Mouse (Mus musculus) heart, postnatal 36 days (tissue): Measurements from ENCODE around the gene Ccdc15. TPM values are rescaled to one million over a fixed set of nuclear protein-coding genes. Genes with fewer than 3 reads are reported as not detected.

Experiments
- DNase-seq, 2 experiments: peaks; one replicate each; pipeline ENCODE4 v3.0.0; 2021 to 2022
- intact Hi-C: fragments of 180-260 bp; cut with DNase I; formaldehyde crosslinking; loops from one replicate; pipeline ENCODE4 v1.15.1; 2025
- total RNA-seq, 2 experiments: library from RNA; stranded (reverse); gene quantifications; 2 replicates each; pipeline ENCODE4 v1.2.3; 2021

The Ccdc15 gene
- total RNA-seq, 2 experiments from 2014 or later = 1.4 to 2.0 TPM

DNA sequence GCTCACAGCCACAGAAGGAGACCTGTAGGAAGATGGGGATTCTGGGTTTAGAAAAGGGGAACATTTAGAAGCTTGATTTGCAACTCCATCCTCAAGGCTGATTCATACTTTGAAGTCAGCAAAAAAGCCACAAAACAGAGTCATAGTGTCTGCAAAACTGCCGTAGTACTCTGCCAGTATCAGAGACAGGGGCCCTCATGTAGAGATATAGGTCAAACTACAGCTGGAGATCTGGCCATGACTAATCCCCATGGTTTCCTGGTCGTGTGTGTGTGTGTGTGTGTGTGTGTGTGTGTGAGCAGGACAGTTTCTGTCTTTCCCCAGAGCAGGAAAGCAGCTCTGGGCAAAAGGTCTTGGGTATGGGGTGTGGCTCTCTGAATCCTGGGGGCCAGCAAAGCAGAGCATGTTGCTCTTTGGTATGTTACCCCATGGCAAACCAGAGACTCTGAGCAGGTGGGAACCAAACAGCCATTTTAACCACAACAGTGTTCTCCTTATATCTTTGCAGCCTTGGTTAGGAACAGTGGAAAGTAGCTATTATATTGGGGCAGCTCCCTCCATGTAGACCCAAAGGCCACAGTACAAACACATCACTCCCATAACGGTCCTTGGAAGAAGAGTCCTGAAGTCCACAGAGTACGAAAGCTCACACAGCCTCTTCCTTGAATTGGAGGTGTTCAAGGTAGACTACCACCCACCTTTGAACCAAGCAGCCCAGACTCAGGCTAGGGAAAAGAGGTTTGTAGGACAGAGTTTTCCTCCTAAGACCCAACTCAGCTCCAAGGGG is 112.1 kb downstream of the Ccdc15 start:
- no peak for DNase-seq
- intact Hi-C loops = no loop called here

- intact Hi-C loops = no loop called here
Observed at GRCm38 (mm10) chr9:37232201-37233195, 115.7 kb downstream of the Ccdc15 start.

DNA sequence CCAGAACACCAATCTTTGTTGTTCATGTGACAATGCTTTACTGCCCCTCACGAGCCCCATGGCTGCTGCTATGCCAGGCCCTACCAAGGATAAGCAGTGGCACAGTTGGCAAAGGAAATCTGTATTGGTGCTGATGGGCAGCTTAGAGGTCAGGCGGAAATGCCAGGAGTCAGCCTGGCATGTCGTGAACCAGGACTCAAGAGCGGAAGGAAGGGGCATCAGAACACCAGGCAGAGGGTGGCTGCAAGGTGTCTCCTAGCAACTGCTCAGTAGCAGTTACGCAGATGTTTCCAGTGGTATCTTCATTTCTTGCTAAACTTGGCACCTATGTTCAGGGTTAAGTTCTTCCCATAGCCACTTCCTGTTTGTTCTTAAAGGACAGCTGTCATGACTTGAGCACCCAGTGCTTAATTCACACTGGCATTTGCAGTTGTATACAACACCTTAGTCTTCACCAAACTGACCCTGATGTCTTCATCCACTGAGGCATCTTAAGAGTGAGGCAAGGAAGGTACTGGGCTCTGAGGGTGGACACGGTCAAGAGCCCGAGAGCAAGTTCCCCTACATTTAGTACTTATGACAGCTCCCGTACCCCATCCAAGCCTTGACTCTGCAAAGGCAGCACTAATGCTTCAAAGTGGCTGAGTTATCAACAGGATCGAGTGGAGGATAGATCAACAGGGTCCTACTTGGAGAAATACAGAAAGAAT is 117.6 kb downstream of the Ccdc15 start:
- DNase-seq = no peak
- intact Hi-C loops = loop anchor here (1.0 to 2.0 kb wide), 3 partner anchors 260 to 336 kb away; no protein-coding TSS in a partner anchor

More at GRCm38 (mm10) chr9:37232201-37233195, 115.7 kb downstream of the Ccdc15 start:
- DNase-seq = no peak

DNA sequence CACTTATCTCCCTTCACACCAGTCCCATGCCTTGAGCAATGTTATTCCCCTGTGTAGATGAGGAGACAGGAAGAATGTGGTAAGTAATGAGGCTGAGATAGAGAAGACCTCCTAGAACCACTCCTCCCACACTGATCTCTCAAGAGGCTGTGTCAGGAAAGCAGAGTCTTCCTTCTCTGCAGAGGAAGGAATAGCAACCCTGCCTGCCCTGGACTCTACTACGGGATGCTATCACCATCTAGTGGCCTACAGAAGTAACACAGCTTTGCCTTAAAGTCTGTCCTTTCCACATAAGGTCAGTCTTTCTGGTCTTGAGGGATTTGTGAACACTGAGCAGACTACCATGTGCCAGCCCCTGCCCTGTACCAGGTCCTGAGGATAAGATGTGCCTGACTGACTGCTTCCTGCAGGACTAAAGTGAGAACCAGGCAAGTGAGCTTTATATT is 118.3 kb downstream of the Ccdc15 start:
- DNase-seq = peak; percentile 51 to 66
- intact Hi-C loops = loop anchor here (1.0 to 2.0 kb wide), 4 partner anchors 53 to 335 kb away; no protein-coding TSS in a partner anchor

Other genes starting within 250 kb of the Ccdc15 start
- gene Pknox2, start 201.0 kb downstream of the Ccdc15 start, total RNA-seq = 1 to 10 TPM; 7.6 to 7.7 TPM
- gene Tmem218, start 140.2 kb downstream of the Ccdc15 start, total RNA-seq = 1 to 10 TPM; 6.4 to 7.0 TPM
- gene Slc37a2, start 92.7 kb downstream of the Ccdc15 start, total RNA-seq = 1 to 10 TPM; 2.5 to 4.5 TPM
- not detected for gene Hepacam, start 18.9 kb upstream of the Ccdc15 start, total RNA-seq
- 10 to 100 TPM; 29.6 to 38.7 TPM for gene Robo4, start 53.5 kb upstream of the Ccdc15 start, total RNA-seq
- gene Robo3, start 84.8 kb upstream of the Ccdc15 start, total RNA-seq = not detected
- gene Msantd2, start 140.9 kb upstream of the Ccdc15 start, total RNA-seq = 1 to 10 TPM; 6.7 to 6.9 TPM
- gene Esam, start 179.6 kb upstream of the Ccdc15 start, total RNA-seq = 10 to 100 TPM; 66.9 to 79.2 TPM
- gene Vsig2, start 190.8 kb upstream of the Ccdc15 start, total RNA-seq = 1 to 10 TPM; 4.0 to 4.7 TPM
- gene Nrgn, start 204.5 kb upstream of the Ccdc15 start, total RNA-seq = 1 to 10 TPM; 4.5 to 6.1 TPM
- gene Siae, start 207.3 kb upstream of the Ccdc15 start, total RNA-seq = 1 to 10 TPM; 9.6 to 9.7 TPM